Mouse (Mus musculus) neutrophil, adult 5-6 weeks (primary cell): ENCODE measurements around the gene Rp9. TPM values are rescaled to one million over a fixed set of nuclear protein-coding genes. Genes with fewer than 3 reads are reported as not detected.
"Not testable (repeated sequence)": the region's sequence is repeated elsewhere in the genome, so short reads cannot be mapped to it uniquely, and the experiment has no call there.

ENCODE experiments used
- ATAC-seq: fragments of 151-379, 151-347 bp; 2 replicates; pipeline ENCODE4 v1.8.0; 2017; ENCODE audit warnings: mild to moderate bottlenecking, moderate TSS enrichment; ENCODE audit not compliant: insufficient number of reproducible peaks, poor library complexity, low FRiP score, severe bottlenecking; ENCODE audit errors: extremely low read depth
- total RNA-seq: library from RNA; stranded (forward); fragments of 200-1000 nt; gene quantifications from 2 replicates; pipeline ENCODE4 v1.2.3, GENCODE M21; 2017

The Rp9 gene
- total RNA-seq, 1 experiment from 2014 or later: 214 TPM

DNA sequence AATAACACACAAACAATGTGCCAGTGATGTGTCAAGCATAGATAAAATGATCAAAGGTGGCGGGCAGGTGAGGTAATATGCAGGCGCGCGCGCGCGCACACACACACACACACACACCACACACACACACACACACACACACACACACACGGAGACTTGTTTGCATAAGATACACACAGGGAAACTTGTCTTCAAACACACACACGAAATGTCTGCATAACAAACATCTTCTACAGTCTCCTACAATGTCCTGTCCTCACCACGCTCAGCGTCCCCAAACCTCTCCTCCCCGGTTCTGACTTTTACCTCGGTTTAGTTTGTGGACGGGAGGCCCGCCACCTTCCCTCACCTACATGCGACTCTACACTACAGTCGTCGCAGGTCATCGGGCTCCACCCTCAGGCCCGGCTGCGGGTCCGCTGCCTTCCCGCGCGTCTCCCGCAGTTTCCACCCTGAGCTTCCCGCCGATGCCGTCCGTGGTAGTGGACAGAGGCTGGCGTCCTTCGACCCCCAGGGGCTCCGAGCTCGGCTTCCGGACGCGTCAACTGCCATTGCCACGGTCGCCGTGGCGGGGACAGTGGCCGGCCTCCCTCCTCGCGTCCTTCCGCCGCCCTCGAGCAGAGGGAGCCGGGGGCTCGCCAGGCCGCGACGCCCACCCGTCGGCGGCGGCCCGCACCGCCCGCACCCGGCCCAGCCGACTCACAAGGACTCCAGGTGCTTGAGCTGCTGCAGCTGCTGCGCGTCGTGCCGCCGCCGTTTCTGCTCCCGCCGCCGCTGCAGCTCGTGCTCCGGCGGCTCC is 2.0 kb downstream of the Rp9 start:
- peak; percentile 42; the same call in 1 of the 2 replicates for ATAC-seq

DNA sequence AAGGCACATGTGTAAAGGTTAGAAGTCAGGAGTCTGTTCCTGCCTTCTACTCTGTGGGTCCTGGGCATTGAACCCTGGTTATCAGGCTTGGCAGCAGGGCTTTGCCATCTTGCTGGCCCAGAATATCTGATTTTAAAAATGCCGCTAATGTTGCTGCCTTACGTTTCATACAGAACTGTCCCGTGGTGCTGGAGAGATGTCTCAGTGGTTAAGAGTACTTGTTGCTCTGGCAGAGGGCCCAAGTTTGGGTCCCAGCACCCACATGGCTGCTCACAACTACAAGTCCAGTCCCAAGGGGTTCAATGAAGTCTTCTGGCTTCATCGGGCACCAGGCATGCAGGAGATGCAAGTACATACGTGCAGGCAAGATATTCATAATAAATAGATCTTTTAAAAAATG is 3.3 kb downstream of the Rp9 start:
- ATAC-seq: no peak

DNA sequence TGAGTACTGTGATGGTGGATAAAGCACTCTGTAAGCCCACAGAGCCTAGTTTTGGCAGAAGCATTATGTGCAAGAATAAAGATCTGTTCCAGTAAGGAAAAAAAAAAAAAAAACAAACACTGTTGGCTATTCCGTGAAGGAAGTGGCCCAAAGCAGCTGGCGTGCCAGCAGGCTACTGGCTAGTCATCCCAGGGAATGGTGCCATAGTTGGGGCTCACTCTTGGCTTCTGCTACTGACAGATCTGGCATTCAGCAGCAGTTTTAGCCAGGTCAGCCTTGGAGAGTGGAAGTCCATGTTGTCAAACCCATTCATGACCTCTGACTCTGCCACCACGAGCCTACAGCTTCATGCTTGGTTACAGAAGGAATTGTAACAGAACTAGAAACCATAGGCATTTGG is 7.6 kb downstream of the Rp9 start:
- no peak for ATAC-seq

DNA sequence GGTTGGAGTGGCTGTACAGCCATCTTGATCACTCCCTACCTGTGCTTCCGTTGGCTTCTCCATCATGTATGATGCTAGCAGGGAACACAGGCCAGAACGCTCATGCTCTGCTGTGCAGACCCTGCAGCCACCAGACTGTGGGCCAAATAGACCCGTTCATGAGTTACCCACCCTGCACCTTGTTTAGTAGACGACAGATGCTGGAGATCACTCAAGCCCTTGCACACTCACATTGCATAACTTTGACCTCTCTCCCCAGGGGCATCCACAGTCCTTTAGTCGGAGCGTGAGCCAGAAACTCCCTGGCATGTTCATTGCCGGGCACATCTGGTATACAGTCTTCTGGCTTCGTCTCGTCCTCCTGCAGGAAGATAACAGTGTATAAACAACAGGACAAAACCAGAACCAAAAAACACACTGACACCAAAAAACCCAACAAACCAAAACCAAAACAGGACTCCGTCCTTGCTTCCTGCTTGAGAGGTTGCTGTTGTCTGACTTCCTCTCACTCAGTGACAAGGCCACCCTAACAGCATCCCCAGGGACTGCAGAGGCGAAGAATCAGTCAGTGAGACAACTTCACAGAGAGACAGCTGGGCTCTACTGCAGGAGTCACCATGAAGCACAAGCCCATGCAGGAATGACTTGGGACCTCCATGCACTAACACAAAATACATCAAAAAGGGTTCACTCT is 12.3 kb downstream of the Rp9 start:
- ATAC-seq: peak; percentile 92

DNA sequence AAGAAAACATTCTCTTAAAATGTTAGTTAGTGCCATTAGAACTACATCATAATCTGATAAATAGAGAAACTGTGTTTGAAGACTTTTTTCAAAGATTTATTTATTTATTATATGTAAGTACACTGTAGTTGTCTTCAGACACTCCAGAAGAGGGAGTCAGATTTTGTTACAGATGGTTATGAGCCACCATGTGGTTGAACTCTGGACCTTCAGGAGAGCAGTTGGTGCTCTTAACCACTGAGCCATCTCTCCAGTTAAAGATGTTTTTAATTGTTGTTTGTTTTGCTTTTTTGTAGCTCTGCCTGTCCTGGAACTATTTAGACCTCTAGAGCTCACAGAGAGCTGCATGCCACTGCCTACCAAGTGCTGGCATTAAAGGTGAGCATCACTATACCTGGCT is 14.5 kb downstream of the Rp9 start:
- ATAC-seq: no peak

DNA sequence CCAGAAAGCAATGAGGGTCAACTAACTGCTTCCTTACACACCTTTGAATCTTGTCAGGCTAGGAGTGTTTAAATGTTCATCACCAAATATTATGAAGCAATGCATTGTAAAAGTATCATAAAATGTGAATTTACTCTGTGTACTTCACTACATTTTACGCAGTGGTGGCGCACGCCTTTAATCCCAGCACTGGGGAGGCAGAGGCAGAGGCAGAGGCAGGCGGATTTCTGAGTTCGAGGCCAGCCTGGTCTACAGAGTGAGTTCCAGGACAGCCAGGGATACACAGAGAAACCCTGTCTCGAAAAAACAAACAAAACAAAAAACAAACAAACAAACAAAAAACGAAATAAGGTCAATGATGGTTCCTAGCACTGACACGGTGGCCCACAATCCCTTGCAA is 15.6 kb downstream of the Rp9 start, which contains the start of gene Gm17545:
Gene Gm17545 (plus strand): TSS at position 301 of the 400 bp plus-strand sequence.
- ATAC-seq: not testable (repeated sequence)

DNA sequence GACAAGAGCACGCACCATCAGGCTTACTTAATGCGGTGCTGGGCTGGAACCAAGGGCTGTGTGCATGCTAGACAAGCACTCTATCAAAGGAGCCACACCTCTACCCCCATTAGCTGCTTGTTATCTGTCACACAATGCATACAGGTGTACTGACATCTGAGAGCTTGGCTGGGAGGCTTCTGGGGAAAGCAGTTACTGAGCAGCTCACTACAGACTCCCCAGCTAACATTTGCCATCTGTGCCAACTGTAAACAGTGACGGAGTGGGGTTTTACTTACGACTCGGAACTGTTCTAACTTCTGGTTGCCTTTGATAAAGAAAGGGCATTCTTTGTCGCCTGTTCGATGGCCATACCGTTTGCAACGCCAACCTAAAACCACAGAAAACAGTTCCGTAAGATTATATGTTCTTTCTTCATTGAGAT is 16.0 kb downstream of the Rp9 start:
- no peak for ATAC-seq

DNA sequence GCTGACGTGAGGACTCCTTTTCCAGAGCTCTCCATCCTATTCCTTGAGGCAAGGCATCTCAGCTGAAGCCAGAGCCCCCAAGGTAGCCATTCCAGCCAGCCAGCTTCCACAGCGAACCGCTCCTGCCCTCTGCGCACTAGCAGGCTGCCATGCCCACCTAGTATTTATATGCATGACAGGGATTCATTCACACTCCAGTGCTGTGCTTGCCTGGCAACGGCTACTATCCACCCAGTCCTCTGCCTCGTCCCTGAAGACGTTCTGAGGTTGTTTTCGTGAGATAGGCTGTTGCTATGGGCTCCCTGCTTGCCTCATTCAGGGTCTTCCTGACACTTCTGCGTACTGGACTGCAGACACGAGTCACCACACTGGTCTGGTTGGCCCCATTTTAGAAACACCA is 16.8 kb downstream of the Rp9 start:
- ATAC-seq: no peak

DNA sequence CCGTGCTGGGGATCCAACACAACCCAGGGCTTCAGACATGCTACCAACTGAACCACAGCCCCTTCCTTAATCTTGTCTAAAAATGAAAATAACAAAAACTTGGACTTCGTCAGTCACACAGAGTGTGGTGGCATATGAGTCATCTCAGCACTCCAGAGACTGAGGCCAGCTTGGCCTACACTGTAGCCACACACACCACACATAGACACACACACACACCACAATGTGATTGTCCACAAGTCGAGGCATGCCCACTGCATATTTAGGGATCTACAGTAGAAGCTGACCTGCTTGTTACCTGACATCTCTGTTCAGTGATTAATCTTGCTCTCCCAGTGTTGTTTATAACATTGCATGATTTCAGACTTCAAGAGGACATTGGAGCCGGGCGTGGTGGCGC is 20.3 kb downstream of the Rp9 start:
- no peak for ATAC-seq

DNA sequence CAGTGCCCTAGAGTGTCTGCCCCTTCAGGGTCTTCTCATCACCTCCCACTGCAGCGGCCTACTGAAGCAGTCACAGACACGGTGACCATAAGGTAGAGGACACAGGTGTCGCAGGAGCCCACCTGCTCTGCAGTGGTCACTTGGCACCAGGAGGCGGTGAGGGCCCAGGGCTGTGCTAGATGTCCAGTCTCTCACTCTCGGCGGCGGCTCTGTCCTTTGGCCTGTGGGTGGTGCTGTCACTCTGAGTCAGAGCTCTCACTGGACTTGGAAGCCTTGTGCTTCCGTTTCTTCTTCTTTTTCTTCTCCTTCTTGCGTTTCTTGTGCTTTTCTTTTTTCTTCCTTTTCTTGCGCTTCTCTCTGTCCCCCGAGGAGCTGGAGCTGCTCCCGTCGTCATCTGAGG is 21.1 kb downstream of the Rp9 start:
- ATAC-seq: no peak

DNA sequence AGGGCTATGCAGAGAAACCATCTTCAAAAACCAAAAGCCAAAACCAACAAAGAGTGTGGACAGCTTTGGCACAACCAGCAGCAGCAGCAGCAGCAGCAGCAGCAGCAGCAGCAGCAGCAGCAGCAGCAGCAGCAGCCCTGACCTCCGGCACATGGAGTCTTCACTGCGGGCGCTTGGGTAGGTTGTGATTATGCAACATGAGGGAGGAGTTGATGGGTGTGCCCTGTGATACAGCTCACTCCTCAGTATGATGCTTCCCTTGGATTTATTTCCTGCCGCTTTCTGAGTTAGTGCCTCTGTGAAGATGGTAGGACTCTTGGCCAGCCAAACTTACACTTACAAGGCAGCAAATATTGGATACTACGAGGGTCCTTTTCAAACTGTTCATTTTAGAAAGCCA is 22.3 kb downstream of the Rp9 start:
- ATAC-seq: no peak

DNA sequence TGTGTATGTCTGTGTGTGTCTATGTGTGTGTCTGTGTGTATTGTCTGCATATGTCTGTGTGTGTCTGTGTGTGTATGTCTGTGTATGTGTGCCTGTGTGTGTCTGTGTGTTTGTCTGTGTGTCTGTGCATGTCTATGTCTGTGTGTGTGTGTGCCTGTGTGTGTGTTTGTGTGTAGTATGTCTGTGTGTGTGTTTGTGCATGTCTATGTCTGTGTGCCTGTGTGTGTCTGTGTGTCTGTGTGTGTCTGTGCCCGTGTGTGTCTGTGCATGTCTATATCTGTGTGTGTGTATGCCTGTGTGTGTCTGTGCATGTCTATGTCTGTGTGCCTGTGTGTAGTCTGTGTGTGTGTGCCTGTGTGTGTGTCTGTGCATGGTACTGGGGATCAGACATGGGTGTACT is 24.4 kb downstream of the Rp9 start:
- ATAC-seq: no peak

DNA sequence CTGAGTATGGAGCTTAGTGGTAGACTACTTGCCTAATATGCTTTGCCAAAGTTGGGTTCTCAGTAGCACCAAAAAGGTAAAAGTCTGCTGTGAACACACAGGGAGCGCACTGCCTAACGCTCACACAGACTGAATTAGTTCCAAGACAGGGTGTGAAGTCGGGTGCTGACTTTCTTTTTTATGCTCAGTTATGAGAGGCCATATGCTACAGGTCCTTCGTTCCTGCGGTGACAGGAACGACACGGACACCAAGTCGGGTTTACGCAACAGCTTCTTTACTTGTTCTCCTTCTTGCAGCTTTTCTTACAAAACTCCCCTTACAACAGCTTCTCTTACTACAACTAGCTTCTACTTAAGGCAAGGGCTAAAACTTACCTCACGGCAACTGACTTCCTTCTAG is 26.4 kb downstream of the Rp9 start:
- peak; percentile 50 for ATAC-seq

DNA sequence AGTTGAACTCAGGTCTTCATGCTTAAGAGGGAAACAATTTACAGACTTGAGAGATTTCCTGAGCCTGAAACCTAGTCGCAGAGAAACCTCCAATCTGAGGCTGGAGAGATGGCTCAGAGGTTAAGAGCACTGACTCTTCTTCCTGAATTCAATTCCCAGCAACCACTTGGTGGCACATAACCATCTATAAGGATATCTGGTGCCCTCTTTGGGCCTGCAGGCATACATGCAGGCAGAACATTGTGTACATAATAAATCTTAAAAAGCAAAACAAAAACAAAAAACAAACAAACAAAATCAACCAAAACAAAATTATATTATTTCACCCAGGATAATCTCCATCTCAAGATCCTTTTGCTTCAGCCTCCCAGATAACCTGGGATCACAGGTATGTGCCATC is 30.7 kb downstream of the Rp9 start:
- ATAC-seq: no peak

DNA sequence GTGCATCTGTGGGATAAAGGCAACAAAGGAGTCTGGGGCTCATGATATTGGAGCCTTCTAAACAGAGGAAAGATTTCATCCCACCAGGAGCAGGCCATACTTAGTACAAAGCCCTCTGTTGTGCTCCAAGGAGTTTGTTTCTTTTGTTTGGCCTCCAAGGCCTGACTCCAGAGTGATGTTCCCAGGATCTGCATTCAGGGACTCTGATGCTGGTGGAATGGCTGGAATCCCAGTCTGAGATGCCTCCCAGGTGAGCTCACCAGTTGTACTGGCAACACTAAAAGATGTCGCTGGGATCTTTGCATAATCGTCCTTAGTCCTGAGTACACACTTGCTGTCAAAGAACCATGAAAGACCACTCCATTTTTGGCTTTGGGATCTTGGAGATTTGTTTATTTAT is 35.4 kb downstream of the Rp9 start:
- no peak for ATAC-seq

DNA sequence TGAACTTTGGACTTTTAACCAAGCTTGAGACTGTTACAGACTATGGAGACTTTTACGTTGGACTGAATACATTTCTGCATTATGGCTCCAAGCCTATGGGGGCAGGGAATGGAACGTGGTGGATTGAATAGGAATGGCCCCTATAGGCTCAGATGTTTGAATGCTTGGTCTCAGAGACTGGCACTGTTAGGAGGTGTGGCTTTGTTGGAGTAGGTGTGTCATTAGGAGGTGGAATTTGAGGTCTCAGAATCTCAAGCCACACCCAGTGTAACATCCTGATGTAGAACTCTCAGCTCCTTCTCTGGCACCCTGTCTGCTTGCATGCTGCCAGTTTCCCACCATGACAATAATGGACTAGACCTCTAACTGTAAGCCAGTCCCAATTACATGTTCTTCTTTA is 36.3 kb downstream of the Rp9 start:
- no peak for ATAC-seq

DNA sequence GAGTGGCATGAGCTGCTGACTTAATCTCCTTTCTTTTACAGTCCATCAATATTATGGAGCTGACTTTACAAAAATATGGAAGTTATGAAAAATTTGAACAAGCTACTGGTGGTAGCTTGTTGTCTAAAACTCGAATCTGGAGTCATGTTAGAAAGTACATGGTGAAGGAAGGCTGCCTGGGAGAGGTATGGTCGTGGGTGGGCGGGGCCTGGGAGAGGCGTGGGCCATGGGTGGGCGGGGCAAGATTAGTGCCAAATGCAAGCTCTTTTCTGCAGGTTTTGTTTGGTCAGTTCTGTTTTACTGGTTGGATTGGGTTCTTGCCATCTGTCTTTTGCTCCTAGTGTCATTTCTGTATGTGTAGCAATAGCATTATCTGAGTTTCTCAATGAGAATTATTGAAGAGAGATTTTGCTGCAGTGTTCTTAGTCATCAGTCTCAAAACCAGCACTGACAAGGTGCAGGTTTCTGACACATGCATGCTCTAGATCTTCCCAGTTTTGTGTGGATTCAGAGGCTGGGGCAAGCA is 39.2 kb downstream of the Rp9 start:
- no peak for ATAC-seq

DNA sequence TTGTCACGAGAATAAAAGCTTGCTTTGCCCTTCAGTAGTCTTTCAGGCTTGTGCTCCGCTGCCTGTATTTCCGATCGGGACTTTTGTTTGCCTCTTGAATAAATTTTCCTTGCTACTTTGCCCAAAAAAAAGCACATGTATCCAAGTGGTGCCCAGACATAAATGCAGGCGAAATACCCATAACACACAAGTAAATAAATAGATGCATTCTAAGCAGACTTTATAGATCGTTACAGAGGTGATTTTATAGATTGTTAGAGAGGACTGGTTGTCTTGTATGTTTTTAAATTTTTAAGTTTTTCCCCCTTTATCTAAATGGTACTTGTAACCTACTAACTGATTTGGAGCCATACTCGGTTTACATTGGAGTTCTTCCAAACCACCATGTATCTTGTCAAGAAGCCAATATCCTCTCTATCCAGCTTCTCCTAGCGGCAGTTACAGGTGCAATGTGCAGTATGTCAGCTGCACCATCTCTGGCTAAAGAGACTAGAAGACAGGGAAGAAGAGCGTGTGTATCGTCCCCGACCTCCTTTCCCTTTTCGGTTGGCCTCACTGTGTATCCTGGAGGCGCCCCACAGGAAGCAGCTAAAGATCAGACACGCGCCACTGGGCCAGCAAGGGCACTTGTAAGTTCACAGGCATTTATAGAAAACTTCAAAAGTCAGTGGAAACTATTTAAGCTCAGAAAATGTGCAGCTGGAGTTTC is 39.9 kb downstream of the Rp9 start:
- peak; percentile 23; the same call in 1 of the 2 replicates for ATAC-seq

DNA sequence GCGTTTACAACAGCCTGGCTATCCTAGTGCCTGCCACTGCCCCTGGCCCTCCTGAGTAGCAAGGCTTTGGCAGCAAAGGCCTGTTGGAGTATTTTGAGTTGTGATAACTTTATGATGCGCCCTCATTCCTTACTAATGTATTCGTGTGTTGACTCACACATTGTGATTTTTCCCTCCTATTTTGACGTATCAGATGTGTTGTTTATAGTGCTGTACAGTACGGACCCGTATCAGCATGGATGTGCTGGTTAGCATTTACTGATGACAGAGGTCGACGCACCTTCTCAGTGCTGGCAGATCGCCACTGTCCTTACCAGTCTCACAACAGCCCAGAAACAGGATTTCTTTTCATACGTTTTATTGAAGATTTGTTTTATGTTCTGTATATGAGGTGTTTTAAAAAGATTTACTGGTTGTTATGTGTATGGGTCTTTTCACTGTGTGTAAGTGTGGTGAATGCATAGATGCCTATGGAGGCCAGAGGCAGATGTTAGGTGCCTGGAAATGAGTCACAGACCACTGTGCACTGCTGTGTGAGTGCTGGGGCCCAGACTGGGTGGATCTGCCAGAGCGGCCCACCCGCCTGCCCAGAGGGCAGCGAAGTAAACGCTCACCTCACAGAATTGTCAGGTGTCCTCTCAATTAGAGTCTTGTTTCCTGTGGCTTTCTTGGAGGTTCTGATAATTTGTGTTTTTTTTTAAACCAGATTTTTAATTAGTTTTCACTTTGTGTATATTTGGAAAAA is 40.7 kb downstream of the Rp9 start:
- ATAC-seq: no peak
